Mouse (Mus musculus) stomach, postnatal 0 days (tissue): ENCODE data around the gene Vmn1r30. TPM values are rescaled to one million over a fixed set of nuclear protein-coding genes. Genes with fewer than 3 reads are reported as not detected.

Experiments
- ATAC-seq: fragments of 200-750 bp; cut with Nextera tagmentation; 2 replicates; pipeline ENCODE4 v1.8.0; 2017; ENCODE audit not compliant: low FRiP score, low TSS enrichment
- DNase-seq: peaks from one replicate; pipeline ENCODE4 v3.0.0-alpha.2; 2016; ENCODE audit warnings: low spot score
- H3K27ac ChIP-seq: fragments of 300-500 bp; sonication (generic); replicated peaks from 2 replicates; pipeline ENCODE4 v1.5.1; 2014; ENCODE audit warnings: mild to moderate bottlenecking, control low read depth
- H3K27me3 ChIP-seq: fragments of 300-500 bp; sonication (generic); 2 replicates; pipeline ENCODE4 v1.6.1; 2014; ENCODE audit warnings: low read length; ENCODE audit not compliant: control insufficient read depth, insufficient read depth
- H3K36me3 ChIP-seq: fragments of 300-500 bp; sonication (generic); 2 replicates; pipeline ENCODE4 v1.6.1; 2014; ENCODE audit warnings: low read length, mixed read lengths; ENCODE audit not compliant: control insufficient read depth, insufficient read depth
- H3K4me1 ChIP-seq: fragments of 300-500 bp; sonication (generic); replicated peaks from 2 replicates; pipeline ENCODE4 v1.6.1; 2014; ENCODE audit warnings: antibody characterized with exemption; ENCODE audit not compliant: control insufficient read depth, insufficient read depth
- H3K4me2 ChIP-seq: fragments of 300-500 bp; sonication (generic); replicated peaks from 2 replicates; pipeline ENCODE4 v1.6.1; 2014; ENCODE audit warnings: low read depth, mild to moderate bottlenecking, control low read depth, moderate library complexity
- H3K4me3 ChIP-seq: fragments of 300-500 bp; sonication (generic); 2 replicates; pipeline ENCODE4 v1.5.1; 2014; ENCODE audit warnings: low read depth, low read length, control low read depth
- H3K9ac ChIP-seq: fragments of 300-500 bp; sonication (generic); 2 replicates; pipeline ENCODE4 v1.6.1; 2014; ENCODE audit warnings: mild to moderate bottlenecking, low read length, control low read depth, mixed read lengths
- H3K9me3 ChIP-seq: fragments of 300-500 bp; sonication (generic); 2 replicates; pipeline ENCODE4 v1.6.1; 2016; ENCODE audit warnings: low read length; ENCODE audit not compliant: control insufficient read depth
- CTCF ChIP-seq: IDR thresholded peaks from 2 replicates; pipeline ENCODE4 v1.5.1; 2016; ENCODE audit warnings: antibody characterized with exemption, low read depth, mild to moderate bottlenecking, moderate library complexity
- EP300 ChIP-seq: optimal IDR thresholded peaks from 2 replicates; pipeline ENCODE3; 2016; ENCODE audit warnings: antibody characterized with exemption
- WGBS: fragments of 180-500 bp; shearing (Covaris S2); extraction: QIAGEN DNeasy Blood & Tissue Kit; methylation state at CpG from one replicate; pipeline ENCODE4 v1.1.7; 2014; 5-methylcytosine and 5-hydroxymethylcytosine counted together
- polyA plus RNA-seq: library from polyadenylated mRNA; unstranded; fragments of >200 nt; fragmentation: Nextera tagmentation; extraction: Ambion mirVana; gene quantifications from 2 replicates; pipeline ENCODE4 v1.2.1, GENCODE M21; 2015

Vmn1r30 gene
- not detected in 2 replicates for polyA plus RNA-seq

- Histone ChIP-seq H3K9ac (no peak within 1 kb of the TSS), H3K4me2 (no peak within 1 kb of the TSS), H3K4me3 (no peak within 1 kb of the TSS), H3K4me1 (no peaks in the 10 kb centered on the region), H3K27ac (no peak within 1 kb of the TSS), H3K36me3 (no peaks in the 10 kb centered on the region), H3K27me3 (no peaks in the 10 kb centered on the region), H3K9me3 (no peaks in the 10 kb centered on the region)
- ATAC-seq (no peak), DNase-seq (no peak)
- TF ChIP-seq CTCF (no peak), EP300 (no peak)
Measured at GRCm38 (mm10) chr6:58443285-58443684, at the start of gene Vmn1r30. TSS of gene Vmn1r30 (minus strand) at chr6:58443385.

GRCm38 (mm10) chr6:58475230-58475629 lies 32.0 kb upstream of the Vmn1r30 start, which contains the start of gene Vmn1r31:
TSS of gene Vmn1r31 (minus strand) at chr6:58475330.
- H3K9me3 ChIP-seq = no peaks in the 10 kb centered on the region
- ATAC-seq (no peak), DNase-seq (no peak)
- WGBS = 83% methylated on average over 1 of the region's 1 CpGs
- H3K36me3 ChIP-seq = no peaks in the 10 kb centered on the region
- no peak within 1 kb of the TSS for H3K9ac ChIP-seq
- no peak within 1 kb of the TSS for H3K27ac ChIP-seq
- no peak within 1 kb of the TSS for H3K4me2 ChIP-seq
- TF ChIP-seq CTCF (no peak), EP300 (no peak)
- H3K4me3 ChIP-seq = no peak within 1 kb of the TSS
- H3K4me1 ChIP-seq = no peaks in the 10 kb centered on the region
- H3K27me3 ChIP-seq = no peaks in the 10 kb centered on the region

Other genes with a start within 250 kb of the Vmn1r30 start
- not detected in 2 replicates for gene Vmn1r27, start 224.6 kb downstream of the Vmn1r30 start, polyA plus RNA-seq
- gene Vmn1r28, start 181.3 kb downstream of the Vmn1r30 start, polyA plus RNA-seq = not detected in 2 replicates
- not detected in 2 replicates for gene Vmn1r29, start 141.8 kb downstream of the Vmn1r30 start, polyA plus RNA-seq
- gene Vmn1r31, start 31.9 kb upstream of the Vmn1r30 start, polyA plus RNA-seq = not detected in 2 replicates
- gene Abcg2, start 141.1 kb upstream of the Vmn1r30 start, polyA plus RNA-seq = 18.1 and 19.2 TPM in 2 replicates